Mouse (Mus musculus) heart, postnatal 0 days (tissue): ENCODE data around the gene Cpz. TPM values are rescaled to one million over a fixed set of nuclear protein-coding genes. Genes with fewer than 3 reads are reported as not detected.
A peak's percentile ranks its signal among the peaks of the same experiment; 100 is the strongest.

Experiments used
- ATAC-seq: fragments of 200-750 bp; cut with Nextera tagmentation; 2 replicates; pipeline ENCODE4 v1.8.0; 2017; ENCODE audit warnings: low read depth, moderate number of reproducible peaks, moderate library complexity; ENCODE audit not compliant: insufficient read depth
- DNase-seq: peaks from one replicate; pipeline ENCODE4 v3.0.0-alpha.2; 2016; ENCODE audit warnings: low spot score
- H3K27ac ChIP-seq: fragments of 300-500 bp; sonication (generic); 2 replicates; pipeline ENCODE4 v1.5.1; 2014; ENCODE audit warnings: low read depth, mild to moderate bottlenecking
- H3K27me3 ChIP-seq: fragments of 300-500 bp; sonication (generic); 2 replicates; pipeline ENCODE4 v1.6.1; 2014; ENCODE audit warnings: low read length, mixed read lengths; ENCODE audit not compliant: control insufficient read depth, insufficient read depth
- H3K36me3 ChIP-seq: fragments of 300-500 bp; sonication (generic); replicated peaks from 2 replicates; pipeline ENCODE4 v1.6.1; 2014; ENCODE audit warnings: low read length, mixed read lengths; ENCODE audit not compliant: control insufficient read depth, insufficient read depth
- H3K4me1 ChIP-seq: fragments of 300-500 bp; sonication (generic); 2 replicates; pipeline ENCODE4 v1.6.1; 2014; ENCODE audit warnings: antibody characterized with exemption; ENCODE audit not compliant: control insufficient read depth, insufficient read depth
- H3K4me2 ChIP-seq: fragments of 300-500 bp; sonication (generic); 2 replicates; pipeline ENCODE4 v1.6.1; 2014; ENCODE audit warnings: low read depth, mild to moderate bottlenecking, low read length, moderate library complexity
- H3K4me3 ChIP-seq: fragments of 300-500 bp; sonication (generic); 2 replicates; pipeline ENCODE4 v1.5.1; 2014; ENCODE audit warnings: low read depth, low read length
- H3K9ac ChIP-seq: fragments of 300-500 bp; sonication (generic); replicated peaks from 2 replicates; pipeline ENCODE4 v1.6.1; 2014; ENCODE audit warnings: low read depth, low read length, mixed read lengths
- H3K9me3 ChIP-seq: fragments of 300-500 bp; sonication (generic); replicated peaks from 2 replicates; pipeline ENCODE4 v1.6.1; 2016; ENCODE audit warnings: low read length; ENCODE audit not compliant: control insufficient read depth
- CTCF ChIP-seq: IDR thresholded peaks from 2 replicates; pipeline ENCODE4 v1.5.1; 2016; ENCODE audit warnings: antibody characterized with exemption, control low read depth, low read depth
- EP300 ChIP-seq: IDR thresholded peaks from 2 replicates; pipeline ENCODE4 v1.6.1; 2016; ENCODE audit warnings: antibody characterized with exemption, low read depth
- WGBS: fragments of 180-500 bp; shearing (Covaris S2); extraction: QIAGEN DNeasy Blood & Tissue Kit; methylation state at CpG from one replicate; pipeline ENCODE4 v1.1.7; 2014; 5-methylcytosine and 5-hydroxymethylcytosine counted together
- polyA plus RNA-seq: library from polyadenylated mRNA; unstranded; fragments of >200 nt; fragmentation: Nextera tagmentation; extraction: Ambion mirVana; gene quantifications from 2 replicates; pipeline ENCODE4 v1.2.1, GENCODE M21; 2015
- total RNA-seq: library from RNA; depleted of rRNA; stranded (reverse); fragments of >200 nt; gene quantifications from 2 replicates; pipeline ENCODE4 v1.2.3, GENCODE M21; 2014; ENCODE audit warnings: low replicate concordance

Cpz gene
- total and polyA plus RNA-seq, 2 experiments from 2014 or later, result 3.8 to 6.8 TPM

GRCm38 (mm10) chr5:35524381-35524780, 1.1 kb downstream of the Cpz start:
- H3K4me2 ChIP-seq, result no peak overlapping the region
- H3K27ac ChIP-seq, result no peak overlapping the region
- WGBS, result 70% methylated on average over 2 of the region's 2 CpGs
- H3K4me1 ChIP-seq, result no peaks in the 10 kb centered on the region
- TF ChIP-seq EP300, result no peak
- no peak for TF ChIP-seq CTCF
- no peak overlapping the region for H3K9ac ChIP-seq
- H3K27me3 ChIP-seq, result peaks cover 65% of the 10 kb centered on the region
- no peaks in the 10 kb centered on the region for H3K9me3 ChIP-seq
- no peak overlapping the region for H3K4me3 ChIP-seq
- ATAC-seq (no peak), DNase-seq (no peak)
- no peaks in the 10 kb centered on the region for H3K36me3 ChIP-seq

- Histone ChIP-seq H3K4me3 (no peak overlapping the region), H3K9ac (no peak overlapping the region), H3K4me2 (no peak overlapping the region), H3K36me3 (no peaks in the 10 kb centered on the region), H3K4me1 (no peaks in the 10 kb centered on the region), H3K9me3 (no peaks in the 10 kb centered on the region), H3K27ac (no peak overlapping the region), H3K27me3 (peaks cover 65% of the 10 kb centered on the region)
- DNase-seq (peak; percentile 58), ATAC-seq (peak; percentile 47; the same call in 1 of the 2 replicates)
- TF ChIP-seq CTCF (peak; percentile 96), EP300 (no peak)
- 2% methylated on average over 5 of the region's 5 CpGs for WGBS
These were observed 1.8 kb downstream of the Cpz start for GRCm38 (mm10) chr5:35523735-35524134.

- no peaks in the 10 kb centered on the region for H3K4me1 ChIP-seq
- no peak overlapping the region for H3K4me3 ChIP-seq
- no peaks in the 10 kb centered on the region for H3K36me3 ChIP-seq
- no peak for ATAC-seq
- TF ChIP-seq CTCF (no peak), EP300 (no peak)
- no peak for DNase-seq
- H3K27me3 ChIP-seq, result peaks cover 29% of the 10 kb centered on the region
- 69% methylated on average over 11 of the region's 11 CpGs for WGBS
- no peak overlapping the region for H3K27ac ChIP-seq
- no peak overlapping the region for H3K4me2 ChIP-seq
- H3K9me3 ChIP-seq, result no peaks in the 10 kb centered on the region
- no peak overlapping the region for H3K9ac ChIP-seq
These were observed 8.7 kb downstream of the Cpz start for GRCm38 (mm10) chr5:35516781-35517180.

- Histone ChIP-seq H3K4me3 (no peak overlapping the region), H3K27me3 (peaks cover 20% of the 10 kb centered on the region; the same call in 1 of the 2 replicates), H3K36me3 (no peaks in the 10 kb centered on the region), H3K4me2 (no peak overlapping the region), H3K9ac (no peak overlapping the region), H3K27ac (no peak overlapping the region), H3K4me1 (no peaks in the 10 kb centered on the region), H3K9me3 (no peaks in the 10 kb centered on the region)
- ATAC-seq (peak; percentile 14; the same call in 1 of the 2 replicates), DNase-seq (peak; percentile 35)
- 17% methylated on average over 5 of the region's 5 CpGs for WGBS
- no peak for TF ChIP-seq EP300
- TF ChIP-seq CTCF, result peak; percentile 90
These were observed 14.9 kb downstream of the Cpz start for GRCm38 (mm10) chr5:35510589-35510988.

DNA sequence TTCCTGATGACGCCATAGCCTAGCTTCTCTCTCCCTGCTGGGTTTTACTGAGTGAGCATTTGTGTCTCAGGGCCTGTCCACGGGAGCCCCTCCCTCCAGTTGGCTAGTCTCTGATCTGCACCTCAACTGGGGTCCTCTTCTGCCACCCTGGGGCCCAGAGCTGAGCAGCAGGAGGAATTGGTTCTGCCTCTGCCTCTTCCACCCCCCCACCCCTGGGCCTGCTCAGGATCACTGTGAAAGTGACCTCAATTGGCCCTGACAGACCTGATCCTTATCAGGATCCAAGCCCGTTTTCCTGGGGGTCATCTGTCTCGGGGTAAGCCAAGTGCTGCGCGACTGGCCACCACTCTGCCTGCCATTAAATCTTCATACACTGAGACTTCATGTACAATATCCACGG, 20.5 kb downstream of the Cpz start:
- H3K9ac ChIP-seq, result no peak overlapping the region
- H3K4me3 ChIP-seq, result no peak overlapping the region
- H3K27ac ChIP-seq, result no peak overlapping the region
- no peaks in the 10 kb centered on the region for H3K9me3 ChIP-seq
- DNase-seq (no peak), ATAC-seq (no peak)
- 36% methylated on average over 7 of the region's 7 CpGs for WGBS
- no peaks in the 10 kb centered on the region for H3K4me1 ChIP-seq
- H3K27me3 ChIP-seq, result 0 out of 2 replicates have a peak, but pooled peaks cover 18% of the 10 kb centered on the region
- no peaks in the 10 kb centered on the region for H3K36me3 ChIP-seq
- TF ChIP-seq CTCF, result no peak
- no peak for TF ChIP-seq EP300
- H3K4me2 ChIP-seq, result no peak overlapping the region

DNA sequence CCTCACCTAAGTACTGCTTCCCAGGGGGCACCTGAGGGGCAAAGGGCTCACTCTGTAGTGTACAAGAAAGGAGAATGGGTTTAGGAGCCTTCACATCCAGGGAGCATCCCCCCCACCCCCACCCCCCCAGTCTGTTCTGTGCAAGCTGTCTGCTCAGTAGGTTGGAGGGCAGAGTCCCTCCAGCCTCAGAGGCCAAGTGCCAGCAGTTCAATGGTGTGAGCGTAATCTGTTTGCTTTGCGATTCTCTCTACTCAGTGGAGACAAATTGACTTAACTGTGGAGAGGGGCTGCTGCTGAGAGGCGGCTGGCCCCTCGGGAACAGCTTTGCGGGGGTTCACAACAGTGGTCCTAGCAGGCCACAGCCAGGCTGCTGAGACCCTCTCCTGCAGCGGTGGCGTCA, 28.2 kb downstream of the Cpz start:
- WGBS, result 38% methylated on average over 7 of the region's 7 CpGs
- ATAC-seq (no peak), DNase-seq (no peak)
- Histone ChIP-seq H3K27me3 (peaks cover 17% of the 10 kb centered on the region; the same call in 1 of the 2 replicates), H3K36me3 (no peaks in the 10 kb centered on the region), H3K27ac (no peak overlapping the region), H3K9ac (no peak overlapping the region), H3K4me1 (no peaks in the 10 kb centered on the region), H3K4me2 (no peak overlapping the region), H3K9me3 (no peaks in the 10 kb centered on the region), H3K4me3 (no peak overlapping the region)
- TF ChIP-seq EP300, result no peak
- no peak for TF ChIP-seq CTCF
